8 mouse cellular contexts compared by ENCODE assay signal in genomic region chr4:53159176-53159575, GRCm38 (mm10). TPM values are rescaled to one million over a fixed set of nuclear protein-coding genes. Genes with fewer than 3 reads are reported as not detected.
DNase-seq lines count a peak whose midpoint lies in the region; ATAC-seq and TF ChIP-seq lines count a peak whose summit lies in the region.

No protein-coding gene starts in this region.

- H3K27ac ChIP-seq in embryonic facial prominence, embryonic 13.5 days: peak overlapping the region; percentile 78
- no peak overlapping the region for H3K27ac ChIP-seq in stomach, embryonic 16.5 days (ENCODE audit: low read length)

- peaks cover 57% of the 10 kb centered on the region for H3K4me1 ChIP-seq in G1E (ENCODE audit: insufficient read depth, low read depth, low read length)
- peaks cover 17% of the 10 kb centered on the region for H3K4me1 ChIP-seq in embryonic facial prominence, embryonic 13.5 days
- H3K4me1 ChIP-seq in stomach, embryonic 16.5 days (ENCODE audit: control insufficient read depth, insufficient read depth, low read length): peaks cover 4% of the 10 kb centered on the region; the same call in 1 of the 2 replicates

- peak overlapping the region; percentile 78 for H3K4me2 ChIP-seq in embryonic facial prominence, embryonic 13.5 days
- H3K4me2 ChIP-seq in stomach, embryonic 16.5 days (ENCODE audit: low read depth, low read length): peak overlapping the region; percentile 93

- peak overlapping the region; percentile 78 for H3K4me3 ChIP-seq in G1E (ENCODE audit: low read depth, low read length)
- H3K4me3 ChIP-seq in embryonic facial prominence, embryonic 13.5 days: peak overlapping the region; percentile 69
- peak overlapping the region; percentile 71 for H3K4me3 ChIP-seq in stomach, embryonic 16.5 days (replicated peaks; ENCODE audit: low read length)

- peaks cover 6% of the 10 kb centered on the region for H3K36me3 ChIP-seq in G1E (replicated peaks)
- no peaks in the 10 kb centered on the region for H3K36me3 ChIP-seq in embryonic facial prominence, embryonic 13.5 days
- H3K36me3 ChIP-seq in stomach, embryonic 16.5 days (ENCODE audit: control insufficient read depth, insufficient read depth, low read length): no peaks in the 10 kb centered on the region

- TF ChIP-seq CTCF in G1E (IDR thresholded peaks at IDR 0.05; ENCODE audit: low read depth, low read length): no peak

- H3K9me3 ChIP-seq in G1E (replicated peaks): no peaks in the 10 kb centered on the region
- no peaks in the 10 kb centered on the region for H3K9me3 ChIP-seq in embryonic facial prominence, embryonic 13.5 days
- no peaks in the 10 kb centered on the region for H3K9me3 ChIP-seq in stomach, embryonic 16.5 days (replicated peaks; ENCODE audit: control insufficient read depth, low read length)

- 0% methylated on average over 20 of the region's 20 CpGs for WGBS in embryonic facial prominence, embryonic 13.5 days
- under 1% methylated on average over 20 of the region's 20 CpGs for WGBS in stomach, embryonic 16.5 days

- intact Hi-C loops in heart, postnatal 10 days (cut with DNase I): loop anchor here (2.0 to 5.0 kb wide), 4 partner anchors 38 to 103 kb away; no protein-coding TSS in a partner anchor

- no peaks in the 10 kb centered on the region for H3K27me3 ChIP-seq in G1E (ENCODE audit: insufficient read depth, low read length)
- H3K27me3 ChIP-seq in embryonic facial prominence, embryonic 13.5 days: 0 out of 2 replicates have a peak, but pooled peaks cover 3% of the 10 kb centered on the region
- H3K27me3 ChIP-seq in stomach, embryonic 16.5 days (ENCODE audit: control insufficient read depth, insufficient read depth, low read length): no peaks in the 10 kb centered on the region

- ATAC-seq in G1E (ENCODE audit: extremely low read depth, insufficient number of reproducible peaks, low FRiP score, poor library complexity, severe bottlenecking): no peak
- ATAC-seq in embryonic facial prominence, embryonic 13.5 days (ENCODE audit: insufficient number of reproducible peaks, insufficient read depth, low FRiP score, low TSS enrichment, low read depth): no peak
- peak; percentile 17; the same call in 1 of the 2 replicates for ATAC-seq in megakaryocyte-erythroid progenitor cell, adult 5-6 weeks (replicated peaks; ENCODE audit: low FRiP score, low TSS enrichment, poor library complexity, severe bottlenecking)
- ATAC-seq in stomach, embryonic 16.5 days (ENCODE audit: insufficient read depth, low FRiP score): 0 out of 2 replicates have a peak, but pooled peaks have one; percentile 1

- peak; percentile 36 for DNase-seq in cerebellum, adult 11-12 months
- no peak for DNase-seq in cerebellum, adult 9-11 months
- DNase-seq in G1E (ENCODE audit: low spot score): peak; percentile 28
- DNase-seq in heart, postnatal 10 days: peak; percentile 45 to 61
- peak; percentile 50 to 67 for DNase-seq in kidney, postnatal 4 days

- peak overlapping the region; percentile 79 for H3K9ac ChIP-seq in embryonic facial prominence, embryonic 13.5 days
- peak overlapping the region; percentile 80 for H3K9ac ChIP-seq in stomach, embryonic 16.5 days (ENCODE audit: low read length)

RNA-seq across cellular contexts. Expression of gene Abca1, which starts 0.5 kb away (rescaled TPM):
- 21.5 and 23.0 TPM in 2 replicates for total RNA-seq in G1E (2014; fragmentation: Nextera tagmentation)
- 4.6 and 4.7 TPM in 2 replicates for total RNA-seq in G1E (2017)
- 1.8 and 2.1 TPM in 2 replicates for polyA plus RNA-seq in G1E (2012)
- 7.2 and 8.7 TPM in 2 replicates for polyA plus RNA-seq in embryonic facial prominence, embryonic 13.5 days (2015; fragmentation: Nextera tagmentation; extraction: Ambion mirVana)
- total RNA-seq in heart, postnatal 10 days (2021): 10 to 100 TPM; 16.1 to 18.2 TPM
- 4.5 and 5.8 TPM in 2 replicates for total RNA-seq in megakaryocyte-erythroid progenitor cell, adult 5-6 weeks (2014; fragmentation: Nextera tagmentation)
- total RNA-seq in megakaryocyte-erythroid progenitor cell, adult 5-6 weeks (2017): 4.2 and 5.7 TPM in 2 replicates
- polyA plus RNA-seq in stomach, embryonic 16.5 days (2015; fragmentation: Nextera tagmentation; extraction: Ambion mirVana): 4.9 and 6.1 TPM in 2 replicates

Comparison
In these comparisons a context has a peak if more than half of its experiments do, and no peak if none do; other contexts are left out.
1. ATAC-seq: peak in megakaryocyte-erythroid progenitor cell, adult 5-6 weeks (single experiment) and stomach, embryonic 16.5 days (single experiment); none in G1E (single experiment) and embryonic facial prominence, embryonic 13.5 days (single experiment).
2. Peak in every context shown above with its lines, with median percentiles within 50 percentile points of each other: H3K4me3 ChIP-seq.